Mouse (Mus musculus) brain, embryonic 14.5 days (tissue): ENCODE data around the gene 9530003J23Rik.

Experiments used
- CTCF ChIP-seq: fragments of 200-500 bp; IDR thresholded peaks from 2 replicates; pipeline ENCODE4 v1.5.1; 2012; ENCODE audit warnings: inconsistent platforms, mild to moderate bottlenecking, moderate library complexity, borderline replicate concordance; ENCODE audit not compliant: insufficient read depth, insufficient read length; ENCODE audit errors: extremely low read depth
- POLR2A ChIP-seq: fragments of 200-500 bp; IDR thresholded peaks from 2 replicates; pipeline ENCODE4 v1.6.1; 2012; ENCODE audit warnings: mild to moderate bottlenecking, inconsistent platforms, borderline replicate concordance; ENCODE audit not compliant: poor library complexity, insufficient read depth, insufficient read length, severe bottlenecking; ENCODE audit errors: extremely low read depth

- TF ChIP-seq CTCF (no peak), POLR2A (no peak)
Observed at GRCm38 (mm10) chr10:117281381-117281920, 42.9 kb upstream of the 9530003J23Rik start.
